Mouse (Mus musculus) heart, embryonic 16.5 days (tissue): ENCODE results near the gene Susd6. TPM values are rescaled to one million over a fixed set of nuclear protein-coding genes. Genes with fewer than 3 reads are reported as not detected.
"Not testable (repeated sequence)": the region's sequence is repeated elsewhere in the genome, so short reads cannot be mapped to it uniquely, and the experiment has no call there.

ENCODE experiments used
- ATAC-seq: fragments of 200-750 bp; cut with Nextera tagmentation; replicated peaks from 2 replicates; pipeline ENCODE4 v1.8.0; 2017; ENCODE audit warnings: moderate number of reproducible peaks; ENCODE audit not compliant: insufficient read depth, low FRiP score; ENCODE audit errors: extremely low read depth
- H3K27ac ChIP-seq: fragments of 300-500 bp; sonication (generic); 2 replicates; pipeline ENCODE4 v1.5.1; 2014; ENCODE audit warnings: mild to moderate bottlenecking, low read length, control low read depth, moderate library complexity
- H3K27me3 ChIP-seq: fragments of 300-500 bp; sonication (generic); 2 replicates; pipeline ENCODE4 v1.6.1; 2014; ENCODE audit warnings: low read length, mixed read lengths; ENCODE audit not compliant: control insufficient read depth, insufficient read depth
- H3K36me3 ChIP-seq: fragments of 300-500 bp; sonication (generic); 2 replicates; pipeline ENCODE4 v1.6.1; 2014; ENCODE audit not compliant: control insufficient read depth, insufficient read depth
- H3K4me1 ChIP-seq: fragments of 300-500 bp; sonication (generic); 2 replicates; pipeline ENCODE4 v1.6.1; 2014; ENCODE audit warnings: low read length, mixed read lengths; ENCODE audit not compliant: control insufficient read depth, insufficient read depth
- H3K4me2 ChIP-seq: fragments of 300-500 bp; sonication (generic); 2 replicates; pipeline ENCODE4 v1.6.1; 2014; ENCODE audit warnings: low read depth, mild to moderate bottlenecking, control low read depth, low read length
- H3K4me3 ChIP-seq: fragments of 300-500 bp; sonication (generic); 2 replicates; pipeline ENCODE4 v1.5.1; 2014; ENCODE audit warnings: mild to moderate bottlenecking, control low read depth, low read length
- H3K9ac ChIP-seq: fragments of 300-500 bp; sonication (generic); 2 replicates; pipeline ENCODE4 v1.6.1; 2014; ENCODE audit warnings: low read length, control low read depth
- H3K9me3 ChIP-seq: fragments of 300-500 bp; sonication (generic); replicated peaks from 2 replicates; pipeline ENCODE4 v1.6.1; 2016; ENCODE audit warnings: low read length; ENCODE audit not compliant: control insufficient read depth
- WGBS: fragments of 180-500 bp; shearing (Covaris S2); extraction: QIAGEN DNeasy Blood & Tissue Kit; methylation state at CpG from one replicate; pipeline ENCODE4 v1.1.7; 2014; 5-methylcytosine and 5-hydroxymethylcytosine counted together
- polyA plus RNA-seq: library from polyadenylated mRNA; unstranded; fragments of >200 nt; fragmentation: Nextera tagmentation; extraction: Ambion mirVana; gene quantifications from 2 replicates; pipeline ENCODE4 v1.2.1, GENCODE M21; 2015

Susd6 gene
- polyA plus RNA-seq, 1 experiment from 2014 or later, result 19.4 TPM

DNA sequence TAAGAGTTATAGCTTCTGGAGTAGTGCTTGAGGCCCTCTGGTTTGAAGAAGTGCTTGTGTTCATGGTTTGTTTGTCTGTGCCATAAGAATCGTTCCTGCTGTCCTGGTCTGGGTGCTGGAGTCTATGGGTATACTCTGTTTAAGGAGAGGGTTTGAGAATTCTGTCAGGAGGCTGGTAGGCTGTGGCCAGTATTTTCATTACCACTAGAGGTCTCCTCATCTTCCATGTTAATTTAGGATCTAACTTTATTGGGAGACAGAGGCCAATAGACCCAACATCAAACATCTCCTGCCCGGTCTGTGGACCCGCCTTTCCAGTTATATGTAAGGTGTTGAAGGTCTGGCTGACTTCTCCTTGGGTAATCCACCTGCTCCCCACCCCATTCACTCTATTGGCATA, 7.4 kb upstream of the Susd6 start:
- no peak for ATAC-seq
- Histone ChIP-seq H3K27me3 (no peaks in the 10 kb centered on the region), H3K9ac (no peak overlapping the region), H3K4me3 (no peak overlapping the region), H3K36me3 (no peaks in the 10 kb centered on the region), H3K4me1 (peaks cover 8% of the 10 kb centered on the region), H3K4me2 (no peak overlapping the region), H3K9me3 (no peaks in the 10 kb centered on the region), H3K27ac (no peak overlapping the region)
- WGBS, result 36% methylated on average over 3 of the region's 3 CpGs

DNA sequence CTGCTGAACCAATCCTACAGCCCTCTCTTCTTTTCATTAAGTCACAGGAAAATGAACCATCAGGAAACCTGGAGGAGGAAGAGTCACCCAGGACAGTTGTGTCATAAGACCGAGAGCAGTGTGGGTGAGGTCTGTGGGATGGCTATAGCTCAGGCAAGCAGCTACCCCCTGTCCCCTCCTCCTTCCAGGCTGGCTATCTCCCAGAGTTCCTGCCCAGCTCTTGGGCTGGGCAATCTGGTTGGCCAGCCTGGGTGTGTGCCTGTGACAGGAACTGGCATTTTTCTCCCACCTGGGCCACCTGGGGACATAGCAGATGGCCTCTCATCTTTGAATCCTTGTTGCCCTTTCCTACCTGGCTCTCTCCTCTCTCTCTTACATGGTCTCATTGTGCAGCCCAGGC, 6.4 kb upstream of the Susd6 start:
- Histone ChIP-seq H3K27me3 (peaks cover 3% of the 10 kb centered on the region; the same call in 1 of the 2 replicates), H3K4me3 (no peak overlapping the region), H3K36me3 (no peaks in the 10 kb centered on the region), H3K9me3 (no peaks in the 10 kb centered on the region), H3K4me2 (no peak overlapping the region), H3K4me1 (peaks cover 8% of the 10 kb centered on the region; the same call in 1 of the 2 replicates), H3K9ac (no peak overlapping the region), H3K27ac (no peak overlapping the region)
- 79% methylated on average over 1 of the region's 1 CpGs for WGBS
- no peak for ATAC-seq

DNA sequence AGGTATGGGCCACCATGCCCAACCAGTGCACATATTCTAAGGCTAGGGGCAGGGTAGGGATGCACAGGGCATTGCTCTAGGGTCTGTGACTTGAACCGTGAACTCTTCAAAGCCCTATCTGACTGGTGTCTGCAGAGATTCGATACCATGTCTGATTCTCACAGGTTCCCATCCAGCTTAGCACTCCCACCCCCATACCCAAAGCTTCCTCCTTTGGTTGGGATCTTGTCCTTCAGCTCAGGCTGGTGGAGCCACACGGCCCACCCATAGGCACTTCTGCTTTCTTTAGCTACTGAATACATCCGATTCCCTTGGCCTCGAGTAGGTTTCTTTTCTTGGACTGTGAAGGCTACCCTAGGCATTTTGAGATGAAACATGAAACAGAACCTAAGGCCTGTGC, 5.3 kb upstream of the Susd6 start:
- Histone ChIP-seq H3K27me3 (peaks cover 3% of the 10 kb centered on the region; the same call in 1 of the 2 replicates), H3K36me3 (no peaks in the 10 kb centered on the region), H3K9ac (no peak overlapping the region), H3K4me3 (no peak overlapping the region), H3K4me2 (no peak overlapping the region), H3K27ac (no peak overlapping the region), H3K9me3 (no peaks in the 10 kb centered on the region), H3K4me1 (peaks cover 13% of the 10 kb centered on the region)
- no peak for ATAC-seq
- WGBS, result 68% methylated on average over 5 of the region's 5 CpGs

DNA sequence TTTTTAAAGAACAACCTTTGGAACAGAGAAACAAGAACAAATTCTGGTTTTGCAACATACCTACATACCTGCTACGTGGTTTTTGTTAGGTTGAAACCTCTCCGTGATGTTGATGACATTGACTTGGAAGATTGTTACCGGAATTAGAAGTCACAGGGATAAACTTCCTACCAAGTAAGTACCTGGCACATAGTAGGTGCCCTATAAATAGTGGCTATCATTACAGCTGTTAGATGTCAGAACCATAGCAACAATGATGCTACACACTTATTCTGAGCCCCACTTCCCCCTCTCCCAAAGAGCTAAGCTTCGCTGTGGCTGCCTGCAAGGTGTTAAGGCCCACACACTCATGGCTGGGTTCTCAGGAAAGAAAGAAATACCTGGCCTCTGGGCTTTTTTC, 4.7 kb upstream of the Susd6 start:
- Histone ChIP-seq H3K36me3 (no peaks in the 10 kb centered on the region), H3K9me3 (no peaks in the 10 kb centered on the region), H3K4me3 (no peak overlapping the region), H3K27me3 (peaks cover 3% of the 10 kb centered on the region; the same call in 1 of the 2 replicates), H3K9ac (no peak overlapping the region), H3K4me2 (no peak overlapping the region), H3K27ac (no peak overlapping the region), H3K4me1 (peaks cover 13% of the 10 kb centered on the region)
- no peak for ATAC-seq
- WGBS, result 88% methylated on average over 4 of the region's 4 CpGs

DNA sequence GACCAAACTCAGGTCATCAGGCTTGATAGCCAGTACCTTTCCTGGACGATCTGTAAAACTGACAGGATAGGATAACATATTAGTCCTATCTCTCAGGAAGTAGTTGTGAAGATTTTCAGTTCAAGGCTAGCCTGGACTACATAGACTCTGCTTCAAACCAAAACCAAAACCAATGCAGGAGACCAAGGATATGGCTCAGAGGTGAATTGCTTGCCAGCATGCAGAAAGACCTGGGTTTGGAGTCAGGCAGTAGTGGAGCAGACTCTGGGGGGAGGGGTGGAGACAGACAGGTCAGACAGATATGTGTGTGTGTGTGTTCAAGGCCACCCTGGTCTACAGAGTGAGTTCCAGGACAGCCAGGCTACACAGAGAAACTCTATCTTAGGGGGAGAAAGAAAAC, 3.7 kb upstream of the Susd6 start:
- Histone ChIP-seq H3K36me3 (no peaks in the 10 kb centered on the region), H3K4me2 (no peak overlapping the region), H3K4me1 (peaks cover 13% of the 10 kb centered on the region), H3K4me3 (no peak overlapping the region), H3K9ac (no peak overlapping the region), H3K27ac (no peak overlapping the region), H3K9me3 (no peaks in the 10 kb centered on the region), H3K27me3 (peaks cover 3% of the 10 kb centered on the region; the same call in 1 of the 2 replicates)
- WGBS, result 56% methylated on average over 1 of the region's 1 CpGs
- ATAC-seq, result no peak

DNA sequence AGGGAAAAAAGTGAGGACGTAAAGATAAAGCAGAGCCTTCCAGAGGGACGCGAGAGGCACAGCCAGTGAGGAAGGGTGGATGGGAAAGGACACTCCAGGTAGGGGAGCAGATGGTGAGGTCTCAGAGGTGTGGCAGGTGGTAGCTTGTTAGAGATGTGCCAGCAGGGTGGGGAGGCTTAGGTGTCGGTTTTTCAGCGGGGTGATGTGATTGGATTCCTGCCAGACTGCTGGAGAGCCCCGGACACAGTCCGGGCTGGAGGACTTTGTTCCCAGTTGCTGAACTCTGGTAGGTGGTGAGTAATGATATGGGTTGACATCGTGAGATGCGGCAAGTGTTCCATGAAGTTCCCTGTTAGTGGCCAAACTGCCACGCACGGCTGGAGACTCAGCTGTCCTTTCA, 2.7 kb upstream of the Susd6 start:
- peaks cover 18% of the 10 kb centered on the region for H3K4me1 ChIP-seq
- H3K4me2 ChIP-seq, result peak overlapping the region; percentile 22; the same call in 1 of the 2 replicates
- peaks cover 3% of the 10 kb centered on the region; the same call in 1 of the 2 replicates for H3K27me3 ChIP-seq
- no peak overlapping the region for H3K4me3 ChIP-seq
- peak overlapping the region; percentile 44; the same call in 1 of the 2 replicates for H3K9ac ChIP-seq
- WGBS, result 19% methylated on average over 11 of the region's 11 CpGs
- no peaks in the 10 kb centered on the region for H3K9me3 ChIP-seq
- H3K27ac ChIP-seq, result no peak overlapping the region
- H3K36me3 ChIP-seq, result no peaks in the 10 kb centered on the region
- no peak for ATAC-seq

DNA sequence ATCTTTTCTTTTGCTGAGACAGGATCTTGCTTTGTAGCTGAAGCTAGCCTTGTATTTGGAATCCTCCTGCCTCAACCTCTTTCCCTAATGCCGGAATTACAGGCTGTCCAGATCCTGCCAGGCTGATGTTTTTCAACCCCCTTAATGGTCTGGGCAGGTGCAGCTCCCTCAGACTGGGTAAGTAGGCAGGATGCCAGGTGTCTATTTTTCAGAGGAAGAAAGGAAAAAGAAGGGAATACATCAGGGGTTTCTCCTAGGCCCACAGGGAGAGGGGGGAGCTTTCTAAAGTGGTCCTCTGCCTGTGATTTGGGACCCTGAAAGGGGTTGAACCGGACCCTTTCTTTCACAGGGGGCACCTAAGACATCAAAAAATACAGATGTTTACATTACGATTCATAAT, 2.1 kb upstream of the Susd6 start:
- H3K4me3 ChIP-seq, result no peak overlapping the region
- H3K4me2 ChIP-seq, result no peak overlapping the region
- H3K9me3 ChIP-seq, result no peaks in the 10 kb centered on the region
- ATAC-seq, result no peak
- 78% methylated on average over 3 of the region's 3 CpGs for WGBS
- no peaks in the 10 kb centered on the region for H3K36me3 ChIP-seq
- H3K27me3 ChIP-seq, result peaks cover 3% of the 10 kb centered on the region; the same call in 1 of the 2 replicates
- H3K27ac ChIP-seq, result no peak overlapping the region
- peaks cover 24% of the 10 kb centered on the region for H3K4me1 ChIP-seq
- no peak overlapping the region for H3K9ac ChIP-seq

DNA sequence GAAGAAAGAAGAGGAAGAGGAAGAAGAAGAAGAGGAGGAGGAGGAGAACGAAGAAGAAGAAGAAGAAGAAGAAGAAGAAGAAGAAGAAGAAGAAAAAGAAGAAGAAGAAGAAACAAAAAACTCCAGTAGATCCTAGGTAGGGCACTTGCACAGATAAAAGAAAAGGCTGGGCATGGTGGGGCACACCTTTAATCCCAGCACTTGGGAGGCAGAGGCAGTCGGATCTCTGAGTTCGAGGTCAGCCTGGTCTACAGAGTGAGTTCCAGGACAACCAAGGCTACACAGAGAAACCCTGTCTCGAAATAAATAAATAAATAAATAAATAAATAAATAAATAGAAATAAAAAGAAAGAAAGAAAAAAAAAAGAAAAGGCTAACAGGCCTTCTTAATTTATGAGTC, 1.0 kb upstream of the Susd6 start:
- ATAC-seq, H3K9me3 ChIP-seq, H3K4me3 ChIP-seq, H3K27me3 ChIP-seq, H3K27ac ChIP-seq, H3K36me3 ChIP-seq, H3K9ac ChIP-seq, H3K4me2 ChIP-seq: not testable (repeated sequence)
- peaks cover 24% of the 10 kb centered on the region for H3K4me1 ChIP-seq
- WGBS, result 86% methylated on average over 4 of the region's 4 CpGs

DNA sequence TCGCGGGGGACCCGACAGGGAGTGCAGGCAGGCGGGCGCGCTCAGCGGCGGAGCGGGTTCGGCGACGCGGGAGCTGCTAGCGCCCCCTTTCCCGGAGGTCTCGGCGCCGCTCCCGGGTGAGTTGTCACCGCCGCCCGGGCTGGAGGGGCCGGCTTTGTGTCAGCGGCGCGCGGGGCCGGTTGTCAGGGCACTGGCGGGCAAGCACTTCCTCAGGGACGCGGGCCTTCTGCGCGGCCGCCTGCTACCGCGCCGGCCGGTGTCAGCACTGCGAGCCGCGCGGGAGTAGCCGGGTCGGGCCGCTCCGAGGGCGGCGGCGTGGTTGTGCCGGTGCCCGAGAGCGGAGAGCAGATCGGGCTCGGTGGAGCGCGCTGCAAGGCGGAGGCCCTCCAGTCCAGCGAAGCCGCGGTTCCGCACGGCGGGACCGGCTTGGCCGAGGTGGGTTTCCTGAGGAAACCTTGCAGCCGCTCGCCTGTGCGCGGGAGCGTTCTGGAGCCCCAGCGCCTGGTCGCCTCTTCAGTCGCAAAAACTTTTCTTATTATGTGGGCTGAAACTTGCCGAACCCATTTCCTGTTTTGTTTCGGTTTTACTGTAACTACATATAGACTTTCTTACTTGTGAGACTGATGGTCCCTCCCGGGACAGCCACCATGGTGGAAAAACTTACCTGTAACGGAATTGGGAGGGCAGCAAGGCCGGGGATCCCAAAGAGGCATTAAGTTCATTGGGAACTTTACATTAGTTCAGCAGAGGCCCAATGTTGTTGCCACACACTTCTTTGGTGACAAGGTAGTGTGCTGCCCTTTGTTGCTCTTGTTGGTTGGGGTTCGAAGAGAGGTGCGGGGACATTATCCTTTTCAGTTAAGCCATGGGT, 625 bp downstream of the Susd6 start:
- Histone ChIP-seq H3K27me3 (peaks cover 3% of the 10 kb centered on the region; the same call in 1 of the 2 replicates), H3K9me3 (no peaks in the 10 kb centered on the region), H3K9ac (peak overlapping the region; percentile 88), H3K27ac (peak overlapping the region; percentile 89), H3K4me2 (peak overlapping the region; percentile 68), H3K4me1 (peaks cover 40% of the 10 kb centered on the region), H3K36me3 (no peaks in the 10 kb centered on the region), H3K4me3 (peak overlapping the region; percentile 93)
- ATAC-seq, result peak; percentile 61
- WGBS, result under 1% methylated on average over 78 of the region's 80 CpGs
